Mouse (Mus musculus) embryo, embryonic 11 days (tissue): ENCODE results near the gene Dapp1.
A peak's percentile ranks its signal among the peaks of the same experiment; 100 is the strongest.
"Not testable (repeated sequence)": the region's sequence is repeated elsewhere in the genome, so short reads cannot be mapped to it uniquely, and the experiment has no call there.

Experiments
- DNase-seq: peaks from one replicate; pipeline ENCODE4 v3.0.0-alpha.2; 2015

The Dapp1 gene

GRCm38 (mm10) chr3:137952914-137953880, 28.1 kb downstream of the Dapp1 start:
- peak; percentile 56 for DNase-seq

GRCm38 (mm10) chr3:137952225-137952913, 29.0 kb downstream of the Dapp1 start:
- DNase-seq, result no peak

- DNase-seq, result no peak
Observed at GRCm38 (mm10) chr3:137951819-137952218, 29.5 kb downstream of the Dapp1 start.

GRCm38 (mm10) chr3:137951302-137951701, 30.0 kb downstream of the Dapp1 start:
- not testable (repeated sequence) for DNase-seq

- no peak for DNase-seq
Observed at GRCm38 (mm10) chr3:137950191-137950885, 31.0 kb downstream of the Dapp1 start.

GRCm38 (mm10) chr3:137947525-137947924, 33.8 kb downstream of the Dapp1 start:
- no peak for DNase-seq

GRCm38 (mm10) chr3:137946827-137947226, 34.5 kb downstream of the Dapp1 start:
- DNase-seq, result no peak

- no peak for DNase-seq
Observed at GRCm38 (mm10) chr3:137943737-137944154, 37.6 kb downstream of the Dapp1 start.

- DNase-seq, result no peak
Observed at GRCm38 (mm10) chr3:137942098-137942622, 39.2 kb downstream of the Dapp1 start.

GRCm38 (mm10) chr3:137941555-137941954, 39.8 kb downstream of the Dapp1 start:
- no peak for DNase-seq

- no peak for DNase-seq
Observed at GRCm38 (mm10) chr3:137940757-137941156, 40.6 kb downstream of the Dapp1 start.

- peak; percentile 68 for DNase-seq
Observed at GRCm38 (mm10) chr3:137938608-137939007, 42.7 kb downstream of the Dapp1 start.

- DNase-seq, result no peak
Observed at GRCm38 (mm10) chr3:137936541-137936940, 44.8 kb downstream of the Dapp1 start.

GRCm38 (mm10) chr3:137935570-137936525, 45.5 kb downstream of the Dapp1 start:
- peak; percentile 37 for DNase-seq

- DNase-seq, result no peak
Observed at GRCm38 (mm10) chr3:137933986-137934385, 47.4 kb downstream of the Dapp1 start.

GRCm38 (mm10) chr3:137932748-137933147, 48.6 kb downstream of the Dapp1 start:
- DNase-seq, result no peak

- DNase-seq, result no peak
Observed at GRCm38 (mm10) chr3:137929940-137930339, 51.4 kb downstream of the Dapp1 start.

- DNase-seq, result no peak
Observed at GRCm38 (mm10) chr3:137927010-137927409, 54.3 kb downstream of the Dapp1 start.

GRCm38 (mm10) chr3:137920594-137920993, 60.8 kb downstream of the Dapp1 start:
- DNase-seq, result no peak

- DNase-seq, result no peak
Observed at GRCm38 (mm10) chr3:137919398-137919797, 61.9 kb downstream of the Dapp1 start.

GRCm38 (mm10) chr3:137918932-137919311, 62.4 kb downstream of the Dapp1 start:
- no peak for DNase-seq
